Mouse (Mus musculus) thymus, postnatal 10 days (tissue): ENCODE measurements around the gene Stx5a.
"Not testable (repeated sequence)": the region's sequence is repeated elsewhere in the genome, so short reads cannot be mapped to it uniquely, and the experiment has no call there.

Experiments
- DNase-seq, 2 experiments: peaks; one replicate each; pipeline ENCODE4 v3.0.0; 2021; ENCODE audit warnings: low spot score in 2 of 2

The Stx5a gene

GRCm38 (mm10) chr19:8715868-8716766, 25.1 kb upstream of the Stx5a start:
- no peak for DNase-seq

- no peak for DNase-seq
These were observed 24.3 kb upstream of the Stx5a start for GRCm38 (mm10) chr19:8716767-8717475.

- peak; percentile 35 to 74 for DNase-seq
These were observed 22.9 kb upstream of the Stx5a start for GRCm38 (mm10) chr19:8718357-8718756.

- not testable (repeated sequence) for DNase-seq
These were observed 22.2 kb upstream of the Stx5a start for GRCm38 (mm10) chr19:8719037-8719436.

- no peak for DNase-seq
These were observed 19.8 kb upstream of the Stx5a start for GRCm38 (mm10) chr19:8721378-8721777.

- no peak for DNase-seq
These were observed 19.2 kb upstream of the Stx5a start for GRCm38 (mm10) chr19:8722021-8722420.

GRCm38 (mm10) chr19:8722559-8722906, 18.7 kb upstream of the Stx5a start:
- DNase-seq = no peak

- DNase-seq = peak; percentile 91 to 95
These were observed 18.2 kb upstream of the Stx5a start, which contains the start of gene Slc3a2 for GRCm38 (mm10) chr19:8722907-8723573. Slc3a2 (minus strand) TSS chr19:8723369.

GRCm38 (mm10) chr19:8723574-8724346, 17.5 kb upstream of the Stx5a start:
- DNase-seq = no peak

GRCm38 (mm10) chr19:8724392-8724791, 16.8 kb upstream of the Stx5a start:
- DNase-seq = no peak

- no peak for DNase-seq
These were observed 16.1 kb upstream of the Stx5a start for GRCm38 (mm10) chr19:8725081-8725613.

GRCm38 (mm10) chr19:8726609-8727390, 14.4 kb upstream of the Stx5a start:
- DNase-seq = no peak

GRCm38 (mm10) chr19:8727495-8728114, 13.6 kb upstream of the Stx5a start:
- no peak for DNase-seq

- DNase-seq = not testable (repeated sequence)
These were observed 12.7 kb upstream of the Stx5a start for GRCm38 (mm10) chr19:8728335-8729099.

- no peak for DNase-seq
These were observed 6.9 kb upstream of the Stx5a start for GRCm38 (mm10) chr19:8734334-8734733.

GRCm38 (mm10) chr19:8735389-8736159, 5.6 kb upstream of the Stx5a start, which contains the start of gene Wdr74:
Wdr74 (plus strand) TSS chr19:8735827.
- peak; percentile 80 to 87 for DNase-seq

- no peak for DNase-seq
These were observed 5.1 kb upstream of the Stx5a start for GRCm38 (mm10) chr19:8736160-8736467.

GRCm38 (mm10) chr19:8738911-8739310, 2.3 kb upstream of the Stx5a start:
- no peak for DNase-seq

- no peak for DNase-seq
These were observed 1.6 kb upstream of the Stx5a start for GRCm38 (mm10) chr19:8739646-8740045.
